Mouse (Mus musculus) midbrain, embryonic 15.5 days (tissue): ENCODE measurements around the gene Fgfbp3. TPM values are rescaled to one million over a fixed set of nuclear protein-coding genes. Genes with fewer than 3 reads are reported as not detected.

Experiments used
- polyA plus RNA-seq: library from polyadenylated mRNA; unstranded; fragments of >200 nt; fragmentation: Nextera tagmentation; extraction: Ambion mirVana; gene quantifications from 2 replicates; pipeline ENCODE4 v1.2.1, GENCODE M21; 2015

Fgfbp3 gene
- polyA plus RNA-seq, 1 experiment from 2014 or later = 55.3 TPM

Other genes starting within 250 kb of the Fgfbp3 start
- 15.6 and 17.3 TPM in 2 replicates for gene Ppp1r3c, start 183.0 kb downstream of the Fgfbp3 start, polyA plus RNA-seq
- 50.9 and 51.2 TPM in 2 replicates for gene Tnks2, start 85.4 kb downstream of the Fgfbp3 start, polyA plus RNA-seq
- 9.3 and 10.2 TPM in 2 replicates for gene Btaf1, start 6.5 kb upstream of the Fgfbp3 start, polyA plus RNA-seq